Mouse (Mus musculus): Measurements from ENCODE around the gene Nkg7. TPM values are rescaled to one million over a fixed set of nuclear protein-coding genes. Genes with fewer than 3 reads are reported as not detected.
A peak's percentile ranks its signal among the peaks of the same experiment; 100 is the strongest.

Nkg7 gene
- polyA plus RNA-seq, 1 experiment from 2014 or later: not detected

- ATAC-seq (ENCODE audit: low read depth): peak; percentile 98
- 11% methylated on average over 11 of the region's 11 CpGs for WGBS
- H3K27ac ChIP-seq (ENCODE audit: low read depth, low read length): no peak overlapping the region
- H3K9ac ChIP-seq (replicated peaks; ENCODE audit: low read depth, low read length): no peak overlapping the region
- no peaks in the 10 kb centered on the region for H3K36me3 ChIP-seq (ENCODE audit: control insufficient read depth, insufficient read depth, low read length)
- H3K4me1 ChIP-seq (ENCODE audit: control insufficient read depth, insufficient read depth, low read length): no peaks in the 10 kb centered on the region
- peak overlapping the region; percentile 23; the same call in 1 of the 2 replicates for H3K4me2 ChIP-seq (ENCODE audit: low read depth, low read length)
- H3K27me3 ChIP-seq (ENCODE audit: control insufficient read depth, insufficient read depth, low read length): no peaks in the 10 kb centered on the region
- no peaks in the 10 kb centered on the region for H3K9me3 ChIP-seq (ENCODE audit: control insufficient read depth, low read length)
- H3K4me3 ChIP-seq (ENCODE audit: low read depth, low read length): no peak overlapping the region
Measured at GRCm38 (mm10) chr7:43422995-43423617, 13.8 kb upstream of the Nkg7 start.

- H3K4me3 ChIP-seq (ENCODE audit: low read depth, low read length): no peak overlapping the region
- H3K27ac ChIP-seq (ENCODE audit: low read depth, low read length): no peak overlapping the region
- H3K4me2 ChIP-seq (ENCODE audit: low read depth, low read length): no peak overlapping the region
- no peaks in the 10 kb centered on the region for H3K4me1 ChIP-seq (ENCODE audit: control insufficient read depth, insufficient read depth, low read length)
- H3K9me3 ChIP-seq (ENCODE audit: control insufficient read depth, low read length): no peaks in the 10 kb centered on the region
- H3K36me3 ChIP-seq (ENCODE audit: control insufficient read depth, insufficient read depth, low read length): no peaks in the 10 kb centered on the region
- no peaks in the 10 kb centered on the region for H3K27me3 ChIP-seq (ENCODE audit: control insufficient read depth, insufficient read depth, low read length)
- no peak overlapping the region for H3K9ac ChIP-seq (replicated peaks; ENCODE audit: low read depth, low read length)
- ATAC-seq (ENCODE audit: low read depth): no peak
- 66% methylated on average over 3 of the region's 3 CpGs for WGBS
Measured at GRCm38 (mm10) chr7:43423991-43424625, 12.8 kb upstream of the Nkg7 start.

GRCm38 (mm10) chr7:43427406-43427805, 9.5 kb upstream of the Nkg7 start, which contains the start of gene Lim2:
TSS of gene Lim2 (plus strand) at chr7:43427670.
- Histone ChIP-seq H3K36me3 (ENCODE audit: control insufficient read depth, insufficient read depth, low read length) (no peaks in the 10 kb centered on the region), H3K27me3 (ENCODE audit: control insufficient read depth, insufficient read depth, low read length) (no peaks in the 10 kb centered on the region), H3K4me3 (ENCODE audit: low read depth, low read length) (no peak within 1 kb of the TSS), H3K4me2 (ENCODE audit: low read depth, low read length) (no peak within 1 kb of the TSS), H3K4me1 (ENCODE audit: control insufficient read depth, insufficient read depth, low read length) (no peaks in the 10 kb centered on the region), H3K9ac (replicated peaks; ENCODE audit: low read depth, low read length) (no peak within 1 kb of the TSS), H3K9me3 (ENCODE audit: control insufficient read depth, low read length) (no peaks in the 10 kb centered on the region), H3K27ac (ENCODE audit: low read depth, low read length) (no peak within 1 kb of the TSS)
- 85% methylated on average over 8 of the region's 8 CpGs for WGBS
- ATAC-seq (ENCODE audit: low read depth): no peak

GRCm38 (mm10) chr7:43429500-43429899, 7.4 kb upstream of the Nkg7 start:
- Histone ChIP-seq H3K36me3 (ENCODE audit: control insufficient read depth, insufficient read depth, low read length) (no peaks in the 10 kb centered on the region), H3K9me3 (ENCODE audit: control insufficient read depth, low read length) (no peaks in the 10 kb centered on the region), H3K4me3 (ENCODE audit: low read depth, low read length) (no peak overlapping the region), H3K27me3 (ENCODE audit: control insufficient read depth, insufficient read depth, low read length) (no peaks in the 10 kb centered on the region), H3K9ac (replicated peaks; ENCODE audit: low read depth, low read length) (no peak overlapping the region), H3K27ac (ENCODE audit: low read depth, low read length) (no peak overlapping the region), H3K4me2 (ENCODE audit: low read depth, low read length) (no peak overlapping the region), H3K4me1 (ENCODE audit: control insufficient read depth, insufficient read depth, low read length) (no peaks in the 10 kb centered on the region)
- ATAC-seq (ENCODE audit: low read depth): no peak
- WGBS: 68% methylated on average over 4 of the region's 4 CpGs

GRCm38 (mm10) chr7:43432891-43433290, 4.0 kb upstream of the Nkg7 start:
- H3K9me3 ChIP-seq (ENCODE audit: control insufficient read depth, low read length): no peaks in the 10 kb centered on the region
- no peaks in the 10 kb centered on the region for H3K27me3 ChIP-seq (ENCODE audit: control insufficient read depth, insufficient read depth, low read length)
- no peaks in the 10 kb centered on the region for H3K4me1 ChIP-seq (ENCODE audit: control insufficient read depth, insufficient read depth, low read length)
- no peak for ATAC-seq (ENCODE audit: low read depth)
- H3K4me2 ChIP-seq (ENCODE audit: low read depth, low read length): no peak overlapping the region
- H3K27ac ChIP-seq (ENCODE audit: low read depth, low read length): no peak overlapping the region
- H3K9ac ChIP-seq (replicated peaks; ENCODE audit: low read depth, low read length): no peak overlapping the region
- no peaks in the 10 kb centered on the region for H3K36me3 ChIP-seq (ENCODE audit: control insufficient read depth, insufficient read depth, low read length)
- H3K4me3 ChIP-seq (ENCODE audit: low read depth, low read length): no peak overlapping the region
- WGBS: 78% methylated on average over 4 of the region's 4 CpGs

GRCm38 (mm10) chr7:43434676-43435075, 2.2 kb upstream of the Nkg7 start:
- 83% methylated on average over 5 of the region's 5 CpGs for WGBS
- H3K4me2 ChIP-seq (ENCODE audit: low read depth, low read length): no peak overlapping the region
- no peak overlapping the region for H3K4me3 ChIP-seq (ENCODE audit: low read depth, low read length)
- H3K9me3 ChIP-seq (ENCODE audit: control insufficient read depth, low read length): no peaks in the 10 kb centered on the region
- H3K9ac ChIP-seq (replicated peaks; ENCODE audit: low read depth, low read length): no peak overlapping the region
- H3K4me1 ChIP-seq (ENCODE audit: control insufficient read depth, insufficient read depth, low read length): no peaks in the 10 kb centered on the region
- no peak overlapping the region for H3K27ac ChIP-seq (ENCODE audit: low read depth, low read length)
- no peaks in the 10 kb centered on the region for H3K36me3 ChIP-seq (ENCODE audit: control insufficient read depth, insufficient read depth, low read length)
- ATAC-seq (ENCODE audit: low read depth): no peak
- no peaks in the 10 kb centered on the region for H3K27me3 ChIP-seq (ENCODE audit: control insufficient read depth, insufficient read depth, low read length)

- ATAC-seq (ENCODE audit: low read depth): no peak
- Histone ChIP-seq H3K4me1 (ENCODE audit: control insufficient read depth, insufficient read depth, low read length) (peaks cover 6% of the 10 kb centered on the region), H3K9me3 (ENCODE audit: control insufficient read depth, low read length) (no peaks in the 10 kb centered on the region), H3K36me3 (ENCODE audit: control insufficient read depth, insufficient read depth, low read length) (no peaks in the 10 kb centered on the region), H3K4me3 (ENCODE audit: low read depth, low read length) (no peak overlapping the region), H3K27ac (ENCODE audit: low read depth, low read length) (no peak overlapping the region), H3K9ac (replicated peaks; ENCODE audit: low read depth, low read length) (no peak overlapping the region), H3K27me3 (ENCODE audit: control insufficient read depth, insufficient read depth, low read length) (no peaks in the 10 kb centered on the region), H3K4me2 (ENCODE audit: low read depth, low read length) (no peak overlapping the region)
- WGBS: 88% methylated on average over 4 of the region's 4 CpGs
Measured at GRCm38 (mm10) chr7:43438611-43439010, 1.7 kb downstream of the Nkg7 start.

- H3K9me3 ChIP-seq (ENCODE audit: control insufficient read depth, low read length): no peaks in the 10 kb centered on the region
- H3K27ac ChIP-seq (ENCODE audit: low read depth, low read length): no peak within 1 kb of the TSS
- 79% methylated on average over 6 of the region's 6 CpGs for WGBS
- no peak within 1 kb of the TSS for H3K4me2 ChIP-seq (ENCODE audit: low read depth, low read length)
- peaks cover 17% of the 10 kb centered on the region for H3K4me1 ChIP-seq (ENCODE audit: control insufficient read depth, insufficient read depth, low read length)
- H3K9ac ChIP-seq (replicated peaks; ENCODE audit: low read depth, low read length): no peak within 1 kb of the TSS
- no peak for ATAC-seq (ENCODE audit: low read depth)
- H3K36me3 ChIP-seq (ENCODE audit: control insufficient read depth, insufficient read depth, low read length): no peaks in the 10 kb centered on the region
- no peak within 1 kb of the TSS for H3K4me3 ChIP-seq (ENCODE audit: low read depth, low read length)
- H3K27me3 ChIP-seq (ENCODE audit: control insufficient read depth, insufficient read depth, low read length): no peaks in the 10 kb centered on the region
Measured at GRCm38 (mm10) chr7:43440482-43440881, 3.6 kb downstream of the Nkg7 start, which contains the start of gene Cldnd2. TSS of gene Cldnd2 (plus strand) at chr7:43440782.

- H3K27me3 ChIP-seq (ENCODE audit: control insufficient read depth, insufficient read depth, low read length): no peaks in the 10 kb centered on the region
- peaks cover 17% of the 10 kb centered on the region for H3K4me1 ChIP-seq (ENCODE audit: control insufficient read depth, insufficient read depth, low read length)
- no peak overlapping the region for H3K4me3 ChIP-seq (ENCODE audit: low read depth, low read length)
- H3K9me3 ChIP-seq (ENCODE audit: control insufficient read depth, low read length): no peaks in the 10 kb centered on the region
- WGBS: 88% methylated on average over 3 of the region's 3 CpGs
- no peak overlapping the region for H3K4me2 ChIP-seq (ENCODE audit: low read depth, low read length)
- H3K36me3 ChIP-seq (ENCODE audit: control insufficient read depth, insufficient read depth, low read length): no peaks in the 10 kb centered on the region
- H3K27ac ChIP-seq (ENCODE audit: low read depth, low read length): no peak overlapping the region
- H3K9ac ChIP-seq (replicated peaks; ENCODE audit: low read depth, low read length): no peak overlapping the region
- ATAC-seq (ENCODE audit: low read depth): no peak
Measured at GRCm38 (mm10) chr7:43441071-43441470, 4.2 kb downstream of the Nkg7 start.
